Mouse (Mus musculus): ENCODE measurements around the gene Aurkb.

The Aurkb gene

GRCm38 (mm10) chr11:69098039-69098761 is 52.8 kb downstream of the Aurkb start:
- DNase-seq (ENCODE audit: low spot score): no peak

- DNase-seq (ENCODE audit: low spot score): peak; percentile 98
These were observed 53.3 kb downstream of the Aurkb start for GRCm38 (mm10) chr11:69098762-69099091.

- DNase-seq (ENCODE audit: low spot score): peak; percentile 95
These were observed 53.9 kb downstream of the Aurkb start for GRCm38 (mm10) chr11:69099177-69099914.

- peak; percentile 88 for DNase-seq (ENCODE audit: low spot score)
These were observed 54.5 kb downstream of the Aurkb start for GRCm38 (mm10) chr11:69099915-69100345.

GRCm38 (mm10) chr11:69100639-69101360 is 55.4 kb downstream of the Aurkb start:
- peak; percentile 43 for DNase-seq (ENCODE audit: low spot score)
